Mouse (Mus musculus): ENCODE results near the gene Krt76. TPM values are rescaled to one million over a fixed set of nuclear protein-coding genes. Genes with fewer than 3 reads are reported as not detected.

The Krt76 gene
- not detected in 4 replicates for total RNA-seq (2023; ENCODE audit: inconsistent age)

GRCm38 (mm10) chr15:101892820-101893219, at the start of gene Krt76:
Gene Krt76 (minus strand): TSS chr15:101892920.

GRCm38 (mm10) chr15:101940274-101940829, 47.6 kb upstream of the Krt76 start, which contains the start of gene Krt79:
Gene Krt79 (minus strand): TSS chr15:101940324.

GRCm38 (mm10) chr15:101924635-101925034, 31.9 kb upstream of the Krt76 start, which contains the start of gene Krt4:
Gene Krt4 (minus strand): TSS chr15:101924735.

GRCm38 (mm10) chr15:101869431-101869830, 23.3 kb downstream of the Krt76 start, which contains the start of gene Krt77:
Gene Krt77 (minus strand): TSS chr15:101869705.

GRCm38 (mm10) chr15:101850694-101851093, 42.0 kb downstream of the Krt76 start, which contains the start of gene Krt1:
Gene Krt1 (minus strand): TSS chr15:101850794.

Other genes with a start within 250 kb of the Krt76 start
- gene Gm5478, start 245.5 kb downstream of the Krt76 start, total RNA-seq (2023; ENCODE audit: inconsistent age): not detected in 4 replicates
- gene Krt6b, start 212.6 kb downstream of the Krt76 start, total RNA-seq (2023; ENCODE audit: inconsistent age): not detected in 4 replicates
- not detected in 4 replicates for gene Krt6a, start 198.6 kb downstream of the Krt76 start, total RNA-seq (2023; ENCODE audit: inconsistent age)
- gene Krt5, start 180.0 kb downstream of the Krt76 start, total RNA-seq (2023; ENCODE audit: inconsistent age): not detected in 4 replicates
- gene Krt71, start 149.8 kb downstream of the Krt76 start, total RNA-seq (2023; ENCODE audit: inconsistent age): not detected in 4 replicates
- not detected in 4 replicates for gene Krt72, start 106.5 kb downstream of the Krt76 start, total RNA-seq (2023; ENCODE audit: inconsistent age)
- gene Krt73, start 90.6 kb downstream of the Krt76 start, total RNA-seq (2023; ENCODE audit: inconsistent age): not detected in 4 replicates
- gene Krt2, start 74.8 kb downstream of the Krt76 start, total RNA-seq (2023; ENCODE audit: inconsistent age): not detected in 4 replicates
- not detected in 4 replicates for gene Krt1, start 42.1 kb downstream of the Krt76 start, total RNA-seq (2023; ENCODE audit: inconsistent age)
- gene Krt77, start 23.2 kb downstream of the Krt76 start, total RNA-seq (2023; ENCODE audit: inconsistent age): not detected in 4 replicates
- gene Krt4, start 31.8 kb upstream of the Krt76 start, total RNA-seq (2023; ENCODE audit: inconsistent age): not detected in 4 replicates
- not detected in 4 replicates for gene Krt79, start 47.4 kb upstream of the Krt76 start, total RNA-seq (2023; ENCODE audit: inconsistent age)
- not detected in 4 replicates for gene Krt78, start 61.4 kb upstream of the Krt76 start, total RNA-seq (2023; ENCODE audit: inconsistent age)
- not detected in 4 replicates for gene Krt8, start 111.6 kb upstream of the Krt76 start, total RNA-seq (2023; ENCODE audit: inconsistent age)
- gene Krt18, start 135.3 kb upstream of the Krt76 start, total RNA-seq (2023; ENCODE audit: inconsistent age): 0.48 TPM in 1 of 4 replicates, not detected in the others
- 229 to 248 TPM (median 239 TPM) in 4 replicates for gene Eif4b, start 180.9 kb upstream of the Krt76 start, total RNA-seq (2023; ENCODE audit: inconsistent age)
- gene Tns2, start 207.5 kb upstream of the Krt76 start, total RNA-seq (2023; ENCODE audit: inconsistent age): 0.32 to 1.5 TPM (median 0.75 TPM) in 4 replicates
- gene Spryd3, start 243.3 kb upstream of the Krt76 start, total RNA-seq (2023; ENCODE audit: inconsistent age): 32.5 to 42.3 TPM (median 36.8 TPM) in 4 replicates